Mouse (Mus musculus) lung, postnatal 0 days (tissue): Measurements from ENCODE around the gene Fpgs. TPM values are rescaled to one million over a fixed set of nuclear protein-coding genes. Genes with fewer than 3 reads are reported as not detected.

ENCODE experiments used
- ATAC-seq: fragments of 200-750 bp; cut with Nextera tagmentation; 2 replicates; pipeline ENCODE4 v1.8.0; 2017; ENCODE audit warnings: moderate library complexity
- DNase-seq: peaks from one replicate; pipeline ENCODE4 v3.0.0-alpha.2; 2016; ENCODE audit warnings: low spot score
- H3K27ac ChIP-seq: fragments of 300-500 bp; sonication (generic); 2 replicates; pipeline ENCODE4 v1.5.1; 2014; ENCODE audit warnings: antibody characterized with exemption, mild to moderate bottlenecking, low read length, mixed read lengths
- H3K27me3 ChIP-seq: fragments of 300-500 bp; sonication (generic); replicated peaks from 2 replicates; pipeline ENCODE4 v1.6.1; 2014; ENCODE audit warnings: low read length, mixed read lengths; ENCODE audit not compliant: insufficient read depth
- H3K36me3 ChIP-seq: fragments of 300-500 bp; sonication (generic); 2 replicates; pipeline ENCODE4 v1.6.1; 2014; ENCODE audit warnings: low read length, mixed read lengths; ENCODE audit not compliant: insufficient read depth
- H3K4me1 ChIP-seq: fragments of 300-500 bp; sonication (generic); 2 replicates; pipeline ENCODE4 v1.6.1; 2014; ENCODE audit warnings: antibody characterized with exemption, low read depth, low read length, mixed read lengths; ENCODE audit not compliant: insufficient read depth
- H3K4me2 ChIP-seq: fragments of 300-500 bp; sonication (generic); replicated peaks from 2 replicates; pipeline ENCODE4 v1.6.1; 2014; ENCODE audit warnings: low read depth, mild to moderate bottlenecking, low read length, moderate library complexity, mixed read lengths
- H3K4me3 ChIP-seq: fragments of 300-500 bp; sonication (generic); 2 replicates; pipeline ENCODE4 v1.5.1; 2014; ENCODE audit warnings: low read depth, low read length
- H3K9ac ChIP-seq: fragments of 300-500 bp; sonication (generic); replicated peaks from 2 replicates; pipeline ENCODE4 v1.6.1; 2014; ENCODE audit warnings: low read depth, mild to moderate bottlenecking
- H3K9me3 ChIP-seq: fragments of 300-500 bp; sonication (generic); 2 replicates; pipeline ENCODE4 v1.6.1; 2016; ENCODE audit warnings: low read length, mixed read lengths
- CTCF ChIP-seq: IDR thresholded peaks from 2 replicates; pipeline ENCODE4 v1.5.1; 2016; ENCODE audit warnings: antibody characterized with exemption, mild to moderate bottlenecking
- EP300 ChIP-seq: IDR thresholded peaks from 2 replicates; pipeline ENCODE4 v1.6.1; 2016; ENCODE audit warnings: antibody characterized with exemption, mild to moderate bottlenecking, control low read depth
- WGBS: fragments of 180-500 bp; shearing (Covaris S2); extraction: QIAGEN DNeasy Blood & Tissue Kit; methylation state at CpG from one replicate; pipeline ENCODE4 v1.1.7; 2014; 5-methylcytosine and 5-hydroxymethylcytosine counted together
- microRNA counts: library from miRNA; unstranded; fragments of <30 nt; microRNA quantifications from one replicate; lab custom pipeline; 2015
- microRNA-seq: library from miRNA; unstranded; fragments of <30 nt; microRNA quantifications from one replicate; pipeline ENCODE4, GENCODE M21; 2016
- polyA plus RNA-seq: library from polyadenylated mRNA; unstranded; fragments of >200 nt; fragmentation: Nextera tagmentation; extraction: Ambion mirVana; gene quantifications from 2 replicates; pipeline ENCODE4 v1.2.1, GENCODE M21; 2015

Gene Fpgs
- polyA plus RNA-seq, 1 experiment from 2014 or later: 15.6 TPM

DNA sequence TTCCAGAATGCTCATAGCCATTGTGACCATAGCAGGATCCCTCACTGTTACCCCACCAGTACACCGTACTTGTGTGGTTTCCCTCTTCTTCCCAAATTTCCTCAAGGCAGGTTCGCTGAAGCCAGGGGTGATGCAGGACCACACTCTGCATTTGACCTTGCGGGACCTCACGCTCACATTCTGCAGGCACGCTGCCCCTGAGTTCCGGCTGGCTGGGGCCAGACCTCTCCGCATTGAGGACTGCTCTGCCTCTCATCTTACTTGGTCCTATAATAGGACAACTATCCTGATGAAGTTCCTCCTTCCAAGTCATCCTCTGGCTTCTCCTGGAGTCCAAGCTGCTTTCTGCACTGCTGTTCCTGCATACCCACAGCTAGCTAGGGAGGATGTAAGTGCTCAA, 67.3 kb downstream of the Fpgs start:
- no peak for TF ChIP-seq EP300
- TF ChIP-seq CTCF: no peak
- 0 out of 2 replicates have a peak, but pooled peaks cover 6% of the 10 kb centered on the region for H3K4me1 ChIP-seq
- no peak overlapping the region for H3K4me2 ChIP-seq
- no peaks in the 10 kb centered on the region for H3K36me3 ChIP-seq
- H3K27me3 ChIP-seq: no peaks in the 10 kb centered on the region
- WGBS: 89% methylated on average over 7 of the region's 7 CpGs
- H3K27ac ChIP-seq: 0 out of 2 replicates have a peak overlapping the region, but pooled peaks have one; percentile 38
- no peak overlapping the region for H3K4me3 ChIP-seq
- no peak overlapping the region for H3K9ac ChIP-seq
- ATAC-seq (no peak), DNase-seq (no peak)
- H3K9me3 ChIP-seq: no peaks in the 10 kb centered on the region

DNA sequence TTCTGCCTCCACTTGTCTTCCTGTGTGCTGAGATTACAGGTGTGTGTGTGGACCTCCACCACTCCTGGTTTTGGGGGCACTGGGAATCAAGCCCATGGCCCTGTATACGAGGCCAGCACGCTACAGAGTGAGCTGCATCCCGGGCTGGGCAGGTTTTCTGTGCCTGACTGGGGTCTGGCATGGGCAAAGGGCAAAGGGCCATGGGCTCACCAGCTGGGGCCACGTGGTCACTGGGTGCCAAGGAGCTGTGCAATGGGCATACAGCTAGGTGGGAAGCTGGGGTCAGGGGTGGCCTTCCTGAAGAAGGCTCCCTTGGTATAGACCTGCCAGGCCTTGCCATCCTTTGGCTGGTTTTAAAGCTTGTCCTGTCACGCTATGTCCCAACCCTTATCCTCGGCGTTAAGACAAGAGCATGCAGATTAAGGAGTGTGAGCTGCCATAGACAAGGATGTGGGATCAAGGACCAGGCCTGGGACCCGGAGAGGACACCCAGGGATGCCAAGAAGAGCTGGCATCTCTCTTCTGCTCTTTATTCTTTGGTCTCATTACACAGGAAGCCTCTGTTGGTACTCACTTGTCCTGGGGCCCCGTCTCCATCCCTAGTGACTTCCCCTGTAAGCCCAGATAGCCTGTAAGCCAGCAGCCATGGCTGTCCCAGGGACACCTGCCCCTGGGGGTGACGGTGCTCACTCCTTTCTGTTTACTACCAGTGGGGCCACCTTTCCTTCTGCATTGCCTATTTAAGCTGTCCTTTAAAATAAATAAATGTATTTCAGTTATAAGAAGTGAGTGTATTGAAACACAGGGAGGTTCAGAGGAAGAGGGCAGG, 69.5 kb downstream of the Fpgs start:
- H3K4me2 ChIP-seq: no peak overlapping the region
- H3K36me3 ChIP-seq: no peaks in the 10 kb centered on the region
- H3K27me3 ChIP-seq: no peaks in the 10 kb centered on the region
- peak overlapping the region; percentile 68 for H3K27ac ChIP-seq
- H3K9ac ChIP-seq: no peak overlapping the region
- 79% methylated on average over 10 of the region's 10 CpGs for WGBS
- H3K4me1 ChIP-seq: 0 out of 2 replicates have a peak, but pooled peaks cover 6% of the 10 kb centered on the region
- H3K4me3 ChIP-seq: no peak overlapping the region
- TF ChIP-seq CTCF (no peak), EP300 (no peak)
- H3K9me3 ChIP-seq: no peaks in the 10 kb centered on the region
- ATAC-seq (no peak), DNase-seq (no peak)

DNA sequence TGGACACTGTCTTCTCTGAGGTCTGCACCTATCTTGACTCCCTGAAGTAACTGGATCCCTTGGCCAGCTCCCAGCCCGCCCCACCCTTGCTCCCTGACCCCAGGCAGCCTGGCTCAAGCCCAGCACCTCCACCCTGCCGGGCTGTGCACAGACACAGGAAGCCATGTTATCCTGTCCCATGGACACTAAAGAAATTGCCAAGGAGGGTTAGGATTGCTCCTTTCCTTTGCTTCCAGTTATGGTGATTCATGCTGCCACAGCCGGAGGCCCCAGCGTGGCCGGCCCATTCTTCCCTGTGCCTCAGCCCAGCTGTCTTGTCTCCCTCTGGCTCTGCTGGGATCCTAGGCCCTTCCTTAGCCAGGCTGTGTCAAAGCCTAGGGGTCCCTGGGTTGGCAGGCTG, 70.3 kb downstream of the Fpgs start:
- Histone ChIP-seq H3K27me3 (no peaks in the 10 kb centered on the region), H3K4me3 (no peak overlapping the region), H3K4me2 (no peak overlapping the region), H3K36me3 (no peaks in the 10 kb centered on the region), H3K27ac (peak overlapping the region; percentile 68), H3K4me1 (peaks cover 10% of the 10 kb centered on the region; the same call in 1 of the 2 replicates), H3K9me3 (no peaks in the 10 kb centered on the region), H3K9ac (no peak overlapping the region)
- 52% methylated on average over 5 of the region's 5 CpGs for WGBS
- peak; percentile 32 for ATAC-seq
- TF ChIP-seq EP300: peak; percentile 86
- no peak for TF ChIP-seq CTCF
- DNase-seq: peak; percentile 67

MicroRNAs encoded within 50 kb of the gene (microRNA counts, 519-probe panel; counts per million panel counts)
- microRNA mmu-miR-1954 (lab: Ali Mortazavi, UCI) (not detected), microRNA mmu-miR-2861 (lab: Ali Mortazavi, UCI) (not detected)

Small RNA genes within 50 kb of the gene (microRNA-seq; reads per million reads assigned to microRNA genes)
- not detected for gene Gm47291
- gene Mir1954: not detected
- not detected for gene Mir2861
- not detected for gene Mir3960
- not detected for gene Mir8093

Other genes with a start within 250 kb of the Fpgs start
- gene Fam102a, start 168.8 kb downstream of the Fpgs start, polyA plus RNA-seq: 8.0 and 8.4 TPM in 2 replicates
- 103 and 112 TPM in 2 replicates for gene Dpm2, start 133.3 kb downstream of the Fpgs start, polyA plus RNA-seq
- gene Pip5kl1, start 129.3 kb downstream of the Fpgs start, polyA plus RNA-seq: not detected in 2 replicates
- not detected in 2 replicates for gene 9430097D07Rik, start 128.5 kb downstream of the Fpgs start, polyA plus RNA-seq
- gene St6galnac4, start 117.0 kb downstream of the Fpgs start, polyA plus RNA-seq: 32.0 and 38.9 TPM in 2 replicates
- 13.4 and 14.4 TPM in 2 replicates for gene St6galnac6, start 104.4 kb downstream of the Fpgs start, polyA plus RNA-seq
- gene Ak1, start 82.4 kb downstream of the Fpgs start, polyA plus RNA-seq: 31.7 and 36.3 TPM in 2 replicates
- 118 and 130 TPM in 2 replicates for gene Eng, start 57.5 kb downstream of the Fpgs start, polyA plus RNA-seq
- 62.8 and 68.7 TPM in 2 replicates for gene Cdk9, start 8.9 kb upstream of the Fpgs start, polyA plus RNA-seq
- 51.8 and 53.5 TPM in 2 replicates for gene Sh2d3c, start 16.9 kb upstream of the Fpgs start, polyA plus RNA-seq
- 0.30 TPM in 2 replicates for gene 6330409D20Rik, start 36.9 kb upstream of the Fpgs start, polyA plus RNA-seq
- gene Tor2a, start 53.1 kb upstream of the Fpgs start, polyA plus RNA-seq: 60.9 and 63.5 TPM in 2 replicates
- 1.8 and 2.4 TPM in 2 replicates for gene Ttc16, start 71.5 kb upstream of the Fpgs start, polyA plus RNA-seq
- gene Ptrh1, start 71.6 kb upstream of the Fpgs start, polyA plus RNA-seq: 2.9 and 3.3 TPM in 2 replicates
- 2.2 and 5.2 TPM in 2 replicates for gene Cfap157, start 80.3 kb upstream of the Fpgs start, polyA plus RNA-seq
- 22.2 and 22.4 TPM in 2 replicates for gene Stxbp1, start 143.1 kb upstream of the Fpgs start, polyA plus RNA-seq
- 121 and 150 TPM in 2 replicates for gene Fam129b, start 172.0 kb upstream of the Fpgs start, polyA plus RNA-seq